Mouse (Mus musculus) kidney, adult 18-20 months (tissue): Measurements from ENCODE around the gene Dtd1.

ENCODE experiments used
- DNase-seq: peaks from one replicate; pipeline ENCODE4 v3.0.0; 2021

The Dtd1 gene

GRCm38 (mm10) chr2:144718273-144718672 lies 118.6 kb downstream of the Dtd1 start:
- DNase-seq, result no peak

GRCm38 (mm10) chr2:144719294-144719693 lies 119.6 kb downstream of the Dtd1 start:
- DNase-seq, result no peak

- DNase-seq, result no peak
Measured at GRCm38 (mm10) chr2:144719718-144720117, 120.0 kb downstream of the Dtd1 start.

- DNase-seq, result no peak
Measured at GRCm38 (mm10) chr2:144720407-144720959, 120.8 kb downstream of the Dtd1 start.

GRCm38 (mm10) chr2:144724679-144725078 lies 125.0 kb downstream of the Dtd1 start:
- DNase-seq, result no peak

GRCm38 (mm10) chr2:144727136-144727535 lies 127.4 kb downstream of the Dtd1 start:
- DNase-seq, result no peak

GRCm38 (mm10) chr2:144729776-144730175 lies 130.1 kb downstream of the Dtd1 start:
- no peak for DNase-seq

- no peak for DNase-seq
Measured at GRCm38 (mm10) chr2:144738161-144738560, 138.5 kb downstream of the Dtd1 start.

- DNase-seq, result no peak
Measured at GRCm38 (mm10) chr2:144738576-144738975, 138.9 kb downstream of the Dtd1 start.

GRCm38 (mm10) chr2:144740577-144740997 lies 140.9 kb downstream of the Dtd1 start:
- peak; percentile 53 for DNase-seq

- DNase-seq, result no peak
Measured at GRCm38 (mm10) chr2:144741973-144742372, 142.3 kb downstream of the Dtd1 start.

- DNase-seq, result no peak
Measured at GRCm38 (mm10) chr2:144743316-144743715, 143.6 kb downstream of the Dtd1 start.

GRCm38 (mm10) chr2:144745266-144745665 lies 145.6 kb downstream of the Dtd1 start:
- DNase-seq, result no peak

GRCm38 (mm10) chr2:144746046-144746783 lies 146.5 kb downstream of the Dtd1 start:
- no peak for DNase-seq

- DNase-seq, result no peak
Measured at GRCm38 (mm10) chr2:144753604-144754003, 153.9 kb downstream of the Dtd1 start.

GRCm38 (mm10) chr2:144755016-144755415 lies 155.3 kb downstream of the Dtd1 start:
- DNase-seq, result no peak

- DNase-seq, result no peak
Measured at GRCm38 (mm10) chr2:144760666-144761065, 161.0 kb downstream of the Dtd1 start.

- DNase-seq, result no peak
Measured at GRCm38 (mm10) chr2:144763706-144764105, 164.0 kb downstream of the Dtd1 start.

GRCm38 (mm10) chr2:144764116-144764788 lies 164.6 kb downstream of the Dtd1 start:
- no peak for DNase-seq

GRCm38 (mm10) chr2:144765219-144765618 lies 165.5 kb downstream of the Dtd1 start:
- no peak for DNase-seq

GRCm38 (mm10) chr2:144768375-144769117 lies 168.8 kb downstream of the Dtd1 start:
- no peak for DNase-seq

- DNase-seq, result no peak
Measured at GRCm38 (mm10) chr2:144769118-144769496, 169.4 kb downstream of the Dtd1 start.

- no peak for DNase-seq
Measured at GRCm38 (mm10) chr2:144769556-144769955, 169.9 kb downstream of the Dtd1 start.
